Mouse (Mus musculus): ENCODE measurements at regions not wholly inside any gene's neighbourhood (a gene's known extent, or its start where the extent isn't known, plus 50 kb on each side); places are given as distances from the start of the nearest gene placed in this dataset.

DNA sequence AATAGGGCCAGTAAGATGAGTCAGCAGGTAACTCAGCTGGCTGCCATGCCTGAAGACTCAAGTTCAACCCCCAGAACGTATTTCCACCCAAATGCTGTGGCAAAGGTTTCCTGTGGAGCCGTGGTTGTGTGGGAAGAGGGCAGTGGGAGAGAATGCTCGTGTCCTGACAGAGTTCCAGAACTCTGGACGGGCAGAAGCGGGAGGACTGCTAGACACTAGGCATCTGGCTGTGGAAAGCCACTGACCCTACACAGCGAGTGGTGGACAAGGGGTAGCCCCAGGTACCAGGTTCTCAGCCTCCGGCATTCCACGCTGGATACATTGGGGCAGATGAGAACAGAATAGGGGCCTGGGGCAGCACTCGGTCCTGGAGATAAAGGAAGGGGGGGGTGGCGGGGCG lies 69.6 kb upstream of the Acsl3 start:
- no peak for DNase-seq (ENCODE audit: low spot score)

DNA sequence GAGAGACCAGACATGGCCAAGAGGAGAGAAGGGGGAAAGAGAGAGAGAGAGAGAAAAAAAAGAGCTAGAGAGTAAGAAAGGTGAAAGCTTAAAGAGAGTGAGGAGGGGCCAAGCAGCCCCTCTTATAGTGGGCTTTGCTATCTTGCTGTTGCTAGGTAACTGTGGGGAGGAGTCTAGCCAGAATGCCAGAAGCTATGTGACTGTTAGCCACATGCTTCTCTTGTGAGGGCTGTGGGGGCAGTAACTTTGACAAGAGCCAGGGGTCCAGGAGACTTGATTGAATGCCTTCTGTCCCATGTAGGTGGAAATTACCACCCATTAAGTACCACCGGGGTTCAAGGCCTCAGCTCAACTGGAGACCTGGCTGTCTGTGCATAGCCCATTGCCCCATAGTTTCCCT lies 69.0 kb upstream of the Acsl3 start:
- peak; percentile 28 for DNase-seq (ENCODE audit: low spot score)

DNA sequence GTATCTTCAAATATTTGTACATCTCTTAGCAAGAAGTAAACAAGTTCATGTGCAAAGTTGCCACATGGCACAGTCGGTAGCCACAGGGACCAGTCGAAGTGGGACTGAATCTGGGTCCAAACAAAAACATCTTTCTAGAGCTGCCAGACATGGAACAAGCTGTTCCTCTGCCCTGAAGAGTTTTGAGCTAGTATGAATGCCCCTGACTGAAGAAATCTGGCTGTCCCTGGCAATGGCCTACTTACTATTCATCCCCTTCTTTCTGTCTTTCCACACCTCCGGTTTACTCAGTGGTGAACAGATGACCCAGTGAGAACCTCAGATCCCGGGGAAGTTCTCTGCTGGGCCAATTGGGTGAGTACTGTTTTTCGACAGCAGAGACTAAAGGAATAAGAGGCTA lies 67.1 kb upstream of the Acsl3 start:
- DNase-seq (ENCODE audit: low spot score): no peak

DNA sequence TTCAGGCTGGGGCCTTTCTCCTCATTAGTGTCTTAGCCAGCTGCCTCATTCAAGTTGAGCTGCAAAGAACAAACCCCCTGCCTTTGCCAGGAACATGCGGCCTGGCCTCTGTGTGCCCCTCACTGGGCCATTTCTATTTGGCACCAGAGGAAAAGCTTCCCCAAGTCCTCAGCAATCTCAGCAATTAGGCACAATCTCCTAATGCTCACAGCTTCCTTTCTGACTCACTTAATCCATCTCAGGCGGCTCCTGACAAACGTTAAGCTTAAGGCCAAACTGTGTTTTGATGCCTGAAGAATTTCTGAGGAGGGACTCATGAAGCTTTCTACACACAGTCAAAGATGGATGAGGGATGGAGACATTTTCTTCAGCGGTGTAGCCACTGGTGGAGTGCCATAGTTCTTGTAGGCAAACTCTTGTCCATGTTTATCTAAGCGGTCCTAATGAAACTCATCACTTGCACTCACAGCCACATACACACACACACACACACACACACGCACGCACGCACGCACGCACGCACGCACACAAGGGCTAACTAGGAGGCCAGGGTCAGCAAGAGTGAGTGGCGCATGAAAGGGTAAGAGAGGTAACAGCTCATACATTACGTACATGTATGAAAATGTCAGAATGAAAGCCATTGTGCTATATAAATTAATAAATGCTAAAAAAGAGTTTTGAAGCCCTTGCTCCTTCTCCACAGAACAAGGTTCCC lies 63.5 kb upstream of the Acsl3 start:
- no peak for DNase-seq (ENCODE audit: low spot score)

DNA sequence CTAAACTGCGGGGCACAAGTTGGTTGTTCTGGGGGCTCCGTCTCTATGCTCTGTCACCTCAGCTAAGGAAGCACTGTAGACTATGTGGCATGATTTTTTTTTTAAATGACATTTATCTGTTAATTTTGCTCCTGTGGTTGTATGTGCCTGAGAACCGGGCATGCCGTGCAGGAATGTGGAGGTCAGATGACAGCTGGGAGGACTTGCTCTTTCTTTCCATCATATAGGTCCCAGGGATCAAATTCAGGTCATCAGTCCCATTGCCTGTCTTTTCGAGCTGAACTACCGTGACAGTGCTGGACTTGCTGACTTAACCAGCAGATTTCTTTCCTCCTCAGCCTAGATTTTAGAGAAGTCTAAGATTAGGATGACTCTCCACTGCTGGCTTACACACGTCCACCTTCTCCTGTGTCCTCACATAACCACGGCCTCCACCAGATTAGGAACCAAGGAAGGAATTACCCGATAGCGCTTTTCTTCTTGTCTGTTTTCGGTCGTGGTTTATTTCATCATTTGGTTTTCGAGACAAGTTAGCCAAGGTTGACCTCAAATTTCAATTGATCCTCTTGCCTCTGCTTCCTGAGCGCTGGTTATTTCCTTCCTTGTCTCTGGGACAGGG lies 62.0 kb upstream of the Acsl3 start:
- peak; percentile 42 for DNase-seq (ENCODE audit: low spot score)

DNA sequence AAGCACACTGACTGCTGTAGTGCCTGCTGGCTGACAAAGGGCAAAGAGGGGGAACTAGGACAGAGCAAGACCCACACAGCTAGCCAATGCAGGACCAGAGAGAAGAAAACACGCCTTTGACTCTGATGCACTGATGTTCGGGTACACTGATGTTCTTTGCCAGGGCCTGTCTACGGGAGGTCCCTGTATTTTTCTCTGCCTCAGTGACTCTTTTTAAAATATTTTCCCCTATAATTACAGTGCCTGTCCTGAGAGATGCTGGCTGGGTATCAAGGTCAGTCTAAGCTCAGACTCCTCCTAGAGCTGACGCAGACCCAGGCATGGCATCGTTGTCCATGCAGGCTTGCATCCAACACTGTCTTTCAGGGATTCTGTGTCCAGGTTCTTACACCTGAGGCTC lies 59.1 kb upstream of the Acsl3 start:
- DNase-seq (ENCODE audit: low spot score): no peak

DNA sequence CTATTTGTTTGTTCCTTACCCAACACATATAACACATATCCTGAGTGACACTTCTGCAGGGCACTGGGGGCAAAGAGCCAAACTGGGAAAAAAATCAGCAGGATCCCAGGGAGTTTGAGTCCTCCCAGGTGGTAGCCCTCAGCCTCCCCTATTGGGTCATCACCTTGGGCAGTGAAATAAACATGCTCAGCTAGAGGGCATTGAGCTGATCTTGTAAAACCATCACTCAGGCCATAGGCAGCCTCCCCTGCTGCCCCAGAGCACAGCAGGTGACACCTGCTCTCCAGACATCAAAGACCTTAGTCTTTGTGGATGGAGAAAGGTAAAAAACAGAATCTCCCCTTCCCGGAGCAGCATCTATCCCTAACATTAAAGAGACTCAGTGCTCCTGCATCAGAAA lies 57.0 kb upstream of the Acsl3 start:
- no peak for DNase-seq (ENCODE audit: low spot score)

DNA sequence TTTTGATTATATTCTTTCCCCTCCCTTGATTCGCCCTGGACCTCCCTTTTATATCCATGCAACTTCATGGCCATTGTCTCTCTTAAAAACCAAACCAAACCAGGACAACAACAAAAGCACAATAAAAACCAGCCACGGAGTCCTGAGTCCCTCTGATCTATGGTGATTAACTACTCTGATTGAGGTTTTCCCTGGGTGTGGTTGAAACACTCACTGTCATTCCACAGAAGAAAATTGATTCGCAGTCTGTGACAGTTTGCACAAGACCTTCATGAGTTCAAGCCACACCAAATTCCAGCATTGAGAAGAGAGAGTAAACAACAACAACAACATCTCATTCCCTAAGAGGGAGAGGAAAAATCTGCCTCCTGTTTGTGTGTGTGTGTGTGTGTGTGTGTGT lies 56.1 kb upstream of the Acsl3 start:
- no peak for DNase-seq (ENCODE audit: low spot score)

DNA sequence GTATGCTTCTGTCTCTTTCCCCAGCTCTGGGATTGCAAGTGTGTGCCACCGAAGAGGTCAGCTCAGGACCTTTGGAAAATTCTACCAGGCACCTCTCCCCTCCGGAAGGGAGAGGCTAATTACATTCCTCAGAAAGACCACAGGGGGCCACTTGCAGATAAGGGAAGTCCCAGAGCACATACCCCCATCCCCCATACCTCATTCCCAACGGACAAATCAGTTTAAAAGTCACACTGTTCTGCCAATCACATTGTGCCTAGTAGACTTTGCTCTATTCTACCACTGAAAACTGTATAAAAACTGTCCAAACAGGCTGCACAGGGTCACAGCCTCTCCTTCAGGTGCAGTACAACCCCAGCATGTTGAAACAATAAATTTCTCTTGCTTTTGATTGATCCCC lies 55.6 kb upstream of the Acsl3 start:
- peak; percentile 33 for DNase-seq (ENCODE audit: low spot score)

DNA sequence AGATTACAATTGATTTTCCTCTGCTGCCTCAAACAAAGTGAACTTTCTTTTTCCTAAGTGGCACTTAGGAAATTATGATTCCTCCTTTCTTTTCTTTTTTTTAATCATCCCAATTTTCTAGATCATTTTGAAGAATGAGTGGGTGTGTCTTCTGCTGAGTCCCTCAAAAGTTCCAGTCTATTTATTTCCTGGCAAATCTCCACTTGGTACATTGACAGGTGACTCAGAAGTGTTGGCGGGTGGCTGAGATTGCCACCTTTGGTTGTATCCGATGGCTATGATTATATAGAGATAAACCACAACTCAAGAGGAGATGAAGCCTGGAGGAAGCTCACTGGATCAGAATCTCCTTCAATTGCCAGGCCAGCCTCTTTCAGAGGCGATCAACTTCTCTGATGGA lies 54.7 kb upstream of the Acsl3 start:
- DNase-seq (ENCODE audit: low spot score): no peak

DNA sequence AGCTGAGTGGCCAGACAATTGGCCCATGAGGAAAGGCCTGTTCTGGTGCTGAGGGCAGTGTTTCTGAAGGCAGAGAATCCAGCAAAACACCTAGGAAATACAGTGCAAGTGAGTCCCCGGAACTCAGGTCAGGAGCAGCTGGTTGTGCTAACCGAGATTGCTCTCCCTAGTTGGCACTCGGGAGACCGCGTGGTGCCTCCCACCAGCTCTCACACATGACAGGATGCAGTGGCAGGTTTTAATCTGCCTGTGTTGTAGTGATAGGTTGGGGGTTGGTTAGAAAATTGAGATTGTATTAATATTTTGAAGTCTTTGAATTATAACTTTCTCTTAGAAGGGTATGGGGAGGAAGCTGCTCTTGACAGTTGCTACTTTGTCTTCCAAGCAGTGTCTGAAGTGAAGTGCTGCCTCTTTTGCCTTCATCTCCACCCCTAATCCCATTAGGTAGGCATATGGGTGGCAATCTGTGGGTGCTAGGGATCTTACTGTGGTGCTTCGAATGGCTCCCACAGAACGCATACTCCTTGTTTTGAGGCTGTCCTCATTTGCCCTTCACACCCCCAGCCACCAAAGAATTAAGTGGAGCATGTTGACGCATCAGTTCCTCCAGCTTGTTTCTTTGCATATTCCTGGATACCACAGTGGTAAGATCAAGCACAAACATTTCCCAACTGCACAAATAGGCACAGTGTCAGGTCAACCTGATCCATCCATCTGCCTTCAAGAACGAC lies 52.6 kb upstream of the Acsl3 start:
- DNase-seq (ENCODE audit: low spot score): no peak
